Mouse (Mus musculus): ENCODE data around the gene Hecw2. TPM values are rescaled to one million over a fixed set of nuclear protein-coding genes. Genes with fewer than 3 reads are reported as not detected.

The Hecw2 gene
- polyA plus RNA-seq, 1 experiment from 2014 or later, result 5.7 TPM

GRCm38 (mm10) chr1:53970326-53970977 is 224.5 kb downstream of the Hecw2 start:
- 93% methylated on average over 5 of the region's 5 CpGs for WGBS

GRCm38 (mm10) chr1:53952395-53952794 is 242.6 kb downstream of the Hecw2 start:
- Histone ChIP-seq H3K27ac (no peak overlapping the region), H3K4me2 (replicated peaks) (no peak overlapping the region), H3K4me1 (replicated peaks) (no peaks in the 10 kb centered on the region), H3K27me3 (no peaks in the 10 kb centered on the region), H3K9me3 (no peaks in the 10 kb centered on the region), H3K36me3 (no peaks in the 10 kb centered on the region), H3K4me3 (replicated peaks) (no peak overlapping the region), H3K9ac (replicated peaks) (no peak overlapping the region)
- WGBS, result 86% methylated on average over 5 of the region's 5 CpGs
- ATAC-seq, result no peak

More at GRCm38 (mm10) chr1:53970326-53970977, 224.5 kb downstream of the Hecw2 start:
- no peaks in the 10 kb centered on the region for H3K4me1 ChIP-seq (replicated peaks)
- no peak overlapping the region for H3K4me3 ChIP-seq (replicated peaks)
- H3K9me3 ChIP-seq, result no peaks in the 10 kb centered on the region
- ATAC-seq, result no peak
- H3K4me2 ChIP-seq (replicated peaks), result no peak overlapping the region
- H3K27me3 ChIP-seq, result no peaks in the 10 kb centered on the region
- no peak overlapping the region for H3K9ac ChIP-seq (replicated peaks)
- no peak overlapping the region for H3K27ac ChIP-seq
- H3K36me3 ChIP-seq, result no peaks in the 10 kb centered on the region

GRCm38 (mm10) chr1:53945815-53946214 is 249.2 kb downstream of the Hecw2 start:
- Histone ChIP-seq H3K9ac (replicated peaks) (no peak overlapping the region), H3K27ac (no peak overlapping the region), H3K9me3 (no peaks in the 10 kb centered on the region), H3K36me3 (no peaks in the 10 kb centered on the region), H3K4me1 (replicated peaks) (no peaks in the 10 kb centered on the region), H3K27me3 (no peaks in the 10 kb centered on the region), H3K4me2 (replicated peaks) (no peak overlapping the region), H3K4me3 (replicated peaks) (no peak overlapping the region)
- WGBS, result 89% methylated on average over 2 of the region's 2 CpGs
- no peak for ATAC-seq

- Histone ChIP-seq H3K27me3 (no peaks in the 10 kb centered on the region), H3K27ac (no peak overlapping the region), H3K4me1 (replicated peaks) (peaks cover 8% of the 10 kb centered on the region), H3K9me3 (no peaks in the 10 kb centered on the region), H3K4me2 (replicated peaks) (no peak overlapping the region), H3K36me3 (no peaks in the 10 kb centered on the region), H3K4me3 (replicated peaks) (no peak overlapping the region), H3K9ac (replicated peaks) (no peak overlapping the region)
- ATAC-seq, result no peak
- 81% methylated on average over 8 of the region's 8 CpGs for WGBS
These were observed 252.5 kb downstream of the Hecw2 start for GRCm38 (mm10) chr1:53942468-53942867.

- 48% methylated on average over 3 of the region's 3 CpGs for WGBS
These were observed 253.4 kb downstream of the Hecw2 start for GRCm38 (mm10) chr1:53941528-53941927.

GRCm38 (mm10) chr1:53940268-53941017 is 254.5 kb downstream of the Hecw2 start:
- no peaks in the 10 kb centered on the region for H3K36me3 ChIP-seq
- 0 out of 2 replicates have a peak overlapping the region, but pooled peaks have one; percentile 6 for H3K27ac ChIP-seq
- peaks cover 8% of the 10 kb centered on the region for H3K4me1 ChIP-seq (replicated peaks)
- H3K27me3 ChIP-seq, result no peaks in the 10 kb centered on the region
- no peak overlapping the region for H3K4me3 ChIP-seq (replicated peaks)
- no peak overlapping the region; the same call in 1 of the 2 replicates for H3K9ac ChIP-seq (replicated peaks)
- 21% methylated on average over 13 of the region's 13 CpGs for WGBS
- H3K9me3 ChIP-seq, result no peaks in the 10 kb centered on the region
- peak; percentile 90 for ATAC-seq
- peak overlapping the region; percentile 37 for H3K4me2 ChIP-seq (replicated peaks)

More at GRCm38 (mm10) chr1:53941528-53941927, 253.4 kb downstream of the Hecw2 start:
- ATAC-seq, result no peak
- Histone ChIP-seq H3K36me3 (no peaks in the 10 kb centered on the region), H3K27me3 (no peaks in the 10 kb centered on the region), H3K4me3 (replicated peaks) (no peak overlapping the region), H3K4me2 (replicated peaks) (no peak overlapping the region), H3K9me3 (no peaks in the 10 kb centered on the region), H3K9ac (replicated peaks) (no peak overlapping the region), H3K27ac (no peak overlapping the region), H3K4me1 (replicated peaks) (peaks cover 8% of the 10 kb centered on the region)

GRCm38 (mm10) chr1:53939291-53939690 is 255.7 kb downstream of the Hecw2 start:
- Histone ChIP-seq H3K9ac (replicated peaks) (no peak overlapping the region), H3K4me2 (replicated peaks) (no peak overlapping the region), H3K36me3 (no peaks in the 10 kb centered on the region), H3K27me3 (no peaks in the 10 kb centered on the region), H3K27ac (no peak overlapping the region), H3K9me3 (no peaks in the 10 kb centered on the region), H3K4me3 (replicated peaks) (no peak overlapping the region), H3K4me1 (replicated peaks) (peaks cover 8% of the 10 kb centered on the region)
- no peak for ATAC-seq
- 74% methylated on average over 4 of the region's 4 CpGs for WGBS

- Histone ChIP-seq H3K4me1 (replicated peaks) (no peaks in the 10 kb centered on the region), H3K27ac (no peak overlapping the region), H3K36me3 (no peaks in the 10 kb centered on the region), H3K4me2 (replicated peaks) (no peak overlapping the region), H3K4me3 (replicated peaks) (no peak overlapping the region), H3K27me3 (no peaks in the 10 kb centered on the region), H3K9me3 (no peaks in the 10 kb centered on the region), H3K9ac (replicated peaks) (no peak overlapping the region)
- WGBS, result 66% methylated on average over 2 of the region's 2 CpGs
- no peak for ATAC-seq
These were observed 261.7 kb downstream of the Hecw2 start for GRCm38 (mm10) chr1:53933308-53933707.

- Histone ChIP-seq H3K4me1 (replicated peaks) (no peaks in the 10 kb centered on the region), H3K9ac (replicated peaks) (no peak overlapping the region), H3K4me3 (replicated peaks) (no peak overlapping the region), H3K9me3 (no peaks in the 10 kb centered on the region), H3K27me3 (no peaks in the 10 kb centered on the region), H3K4me2 (replicated peaks) (no peak overlapping the region), H3K36me3 (no peaks in the 10 kb centered on the region), H3K27ac (no peak overlapping the region)
- no peak for ATAC-seq
- 76% methylated on average over 3 of the region's 3 CpGs for WGBS
These were observed 263.7 kb downstream of the Hecw2 start for GRCm38 (mm10) chr1:53931314-53931713.

- Histone ChIP-seq H3K27ac (no peak overlapping the region), H3K9ac (replicated peaks) (no peak overlapping the region), H3K4me1 (replicated peaks) (no peaks in the 10 kb centered on the region), H3K36me3 (no peaks in the 10 kb centered on the region), H3K27me3 (no peaks in the 10 kb centered on the region), H3K4me2 (replicated peaks) (no peak overlapping the region), H3K9me3 (no peaks in the 10 kb centered on the region), H3K4me3 (replicated peaks) (no peak overlapping the region)
- ATAC-seq, result no peak
- 18% methylated on average over 4 of the region's 4 CpGs for WGBS
These were observed 267.4 kb downstream of the Hecw2 start for GRCm38 (mm10) chr1:53927605-53928004.

- Histone ChIP-seq H3K9ac (replicated peaks) (no peak overlapping the region), H3K27me3 (no peaks in the 10 kb centered on the region), H3K4me1 (replicated peaks) (no peaks in the 10 kb centered on the region), H3K9me3 (no peaks in the 10 kb centered on the region), H3K36me3 (no peaks in the 10 kb centered on the region), H3K4me2 (replicated peaks) (0 out of 2 replicates have a peak overlapping the region, but pooled peaks have one; percentile 22), H3K4me3 (replicated peaks) (no peak overlapping the region), H3K27ac (no peak overlapping the region)
- WGBS, result 35% methylated on average over 18 of the region's 18 CpGs
- peak; percentile 49 for ATAC-seq
These were observed 269.6 kb downstream of the Hecw2 start for GRCm38 (mm10) chr1:53925149-53925901.

GRCm38 (mm10) chr1:53911848-53912247 is 283.1 kb downstream of the Hecw2 start:
- Histone ChIP-seq H3K9me3 (no peaks in the 10 kb centered on the region), H3K4me1 (replicated peaks) (no peaks in the 10 kb centered on the region), H3K4me3 (replicated peaks) (no peak overlapping the region), H3K9ac (replicated peaks) (no peak overlapping the region), H3K4me2 (replicated peaks) (no peak overlapping the region), H3K27me3 (no peaks in the 10 kb centered on the region), H3K27ac (no peak overlapping the region), H3K36me3 (no peaks in the 10 kb centered on the region)
- whole genome bisulfite sequencing, result 83% methylated on average over 3 of the region's 3 CpGs
- ATAC-seq, result no peak

All from midbrain, embryonic 13.5 days (tissue).